Mouse (Mus musculus) testis, adult 2 months (tissue): ENCODE data around the gene Grid1. TPM values are rescaled to one million over a fixed set of nuclear protein-coding genes. Genes with fewer than 3 reads are reported as not detected.

ENCODE experiments used
- H3K27ac ChIP-seq: fragments of 200-500 bp; 2 replicates; pipeline ENCODE4 v1.5.1; 2012; ENCODE audit warnings: low read depth, low read length; ENCODE audit not compliant: control insufficient read depth, insufficient read depth
- H3K27me3 ChIP-seq: fragments of 200-500 bp; 2 replicates; pipeline ENCODE4 v1.6.1; 2012; ENCODE audit warnings: mild to moderate bottlenecking, low read length, moderate library complexity; ENCODE audit not compliant: control insufficient read depth, insufficient read depth
- H3K36me3 ChIP-seq: fragments of 200-500 bp; 2 replicates; pipeline ENCODE4 v1.6.1; 2012; ENCODE audit warnings: mild to moderate bottlenecking, low read length; ENCODE audit not compliant: control insufficient read depth, insufficient read depth
- H3K4me1 ChIP-seq: fragments of 200-500 bp; 2 replicates; pipeline ENCODE4 v1.6.1; 2012; ENCODE audit warnings: low read length; ENCODE audit not compliant: control insufficient read depth, insufficient read depth
- H3K4me3 ChIP-seq: fragments of 200-500 bp; 2 replicates; pipeline ENCODE4 v1.5.1; 2012; ENCODE audit warnings: low read depth, mild to moderate bottlenecking, low read length, moderate library complexity, mixed read lengths; ENCODE audit not compliant: control insufficient read depth
- CTCF ChIP-seq: fragments of 200-500 bp; IDR thresholded peaks from 2 replicates; pipeline ENCODE4 v1.5.1; 2012; ENCODE audit warnings: low read depth, mild to moderate bottlenecking, inconsistent platforms, low read length, moderate library complexity; ENCODE audit not compliant: control insufficient read depth, insufficient read depth, insufficient replicate concordance
- POLR2A ChIP-seq: fragments of 200-500 bp; IDR thresholded peaks from 2 replicates; pipeline ENCODE4 v1.6.1; 2012; ENCODE audit warnings: low read depth, mild to moderate bottlenecking, inconsistent platforms, low read length, moderate library complexity; ENCODE audit not compliant: control insufficient read depth
- polyA plus RNA-seq: library from polyadenylated mRNA; depleted of rRNA; stranded (reverse); fragments of >200 nt; gene quantifications from 2 replicates; pipeline ENCODE4 v1.2.3, GENCODE M21; 2012

The Grid1 gene
- polyA plus RNA-seq, 1 experiment, result 1.4 TPM

DNA sequence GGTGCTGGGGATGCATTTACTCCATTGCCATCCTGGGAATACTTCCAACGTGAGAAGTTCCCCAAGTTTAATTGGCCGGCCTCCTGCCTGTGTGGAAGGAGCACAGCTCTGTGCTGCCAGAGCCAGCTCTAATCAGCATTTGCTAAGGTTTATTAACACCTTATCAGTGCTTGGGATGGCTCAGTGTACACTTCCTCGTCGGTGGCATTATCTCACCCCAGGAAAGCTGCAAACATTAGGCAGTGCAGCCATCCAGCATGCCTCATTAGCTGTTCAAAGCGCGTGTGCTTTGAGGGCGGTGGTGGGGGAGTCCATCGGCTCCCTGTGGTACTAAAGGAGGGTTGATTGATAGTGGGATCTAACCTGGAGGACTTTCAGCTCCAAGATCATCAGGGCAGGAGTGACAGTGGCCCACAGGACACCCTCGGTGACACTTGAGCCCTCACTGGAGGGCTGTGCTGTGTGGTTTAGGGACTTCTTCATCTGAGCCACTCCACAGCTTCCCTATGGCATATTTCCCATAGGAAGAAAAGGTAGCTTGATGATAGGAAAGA lies 275.7 kb downstream of the Grid1 start:
- no peaks in the 10 kb centered on the region for H3K36me3 ChIP-seq
- no peaks in the 10 kb centered on the region for H3K27me3 ChIP-seq
- TF ChIP-seq CTCF (no peak), POLR2A (no peak)
- H3K4me1 ChIP-seq, result no peaks in the 10 kb centered on the region
- H3K27ac ChIP-seq, result no peak overlapping the region
- no peak overlapping the region for H3K4me3 ChIP-seq

DNA sequence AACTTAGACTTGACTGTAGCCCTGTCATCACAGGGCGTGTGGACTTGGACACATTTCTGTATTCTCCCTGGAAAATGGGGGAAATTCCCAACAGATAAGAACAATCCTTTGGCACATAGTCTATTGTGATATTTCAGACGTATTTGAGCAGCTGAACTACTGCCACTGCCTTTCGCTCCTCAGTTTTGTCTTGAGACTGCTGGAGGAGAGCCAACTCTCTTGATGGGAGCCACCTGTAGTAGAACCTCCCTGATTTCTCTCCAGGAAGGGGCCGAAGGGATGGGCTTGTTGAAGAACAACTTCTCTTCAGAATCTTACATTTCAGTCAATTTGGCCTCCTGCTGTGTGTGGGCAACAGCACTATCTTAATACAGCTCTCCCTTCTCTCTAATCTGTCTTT lies 276.2 kb downstream of the Grid1 start:
- Histone ChIP-seq H3K27ac (no peak overlapping the region), H3K4me3 (no peak overlapping the region), H3K36me3 (no peaks in the 10 kb centered on the region), H3K4me1 (no peaks in the 10 kb centered on the region), H3K27me3 (no peaks in the 10 kb centered on the region)
- no peak for TF ChIP-seq CTCF
- no peak for TF ChIP-seq POLR2A

DNA sequence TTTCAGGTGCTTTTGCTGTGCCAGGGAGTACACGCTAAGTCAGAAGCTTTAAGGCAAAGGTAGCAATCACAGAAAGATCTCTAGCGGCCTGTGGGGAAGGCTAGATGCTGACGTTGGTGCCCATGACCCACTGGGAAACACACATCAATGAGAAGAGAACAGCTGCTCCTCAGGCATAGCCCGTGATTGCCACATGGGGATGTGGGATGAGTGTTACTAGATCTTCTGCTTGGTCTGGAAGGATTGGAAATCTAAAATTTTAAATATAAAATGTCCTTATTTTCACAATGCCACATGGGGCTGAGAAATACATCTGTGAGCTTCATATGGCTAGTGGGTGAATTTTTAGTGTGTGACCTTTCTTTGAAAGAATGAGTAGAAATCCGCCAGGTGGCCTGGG lies 277.3 kb downstream of the Grid1 start:
- H3K36me3 ChIP-seq, result no peaks in the 10 kb centered on the region
- H3K27ac ChIP-seq, result no peak overlapping the region
- no peak overlapping the region for H3K4me3 ChIP-seq
- no peaks in the 10 kb centered on the region for H3K4me1 ChIP-seq
- H3K27me3 ChIP-seq, result no peaks in the 10 kb centered on the region
- TF ChIP-seq CTCF (no peak), POLR2A (no peak)

DNA sequence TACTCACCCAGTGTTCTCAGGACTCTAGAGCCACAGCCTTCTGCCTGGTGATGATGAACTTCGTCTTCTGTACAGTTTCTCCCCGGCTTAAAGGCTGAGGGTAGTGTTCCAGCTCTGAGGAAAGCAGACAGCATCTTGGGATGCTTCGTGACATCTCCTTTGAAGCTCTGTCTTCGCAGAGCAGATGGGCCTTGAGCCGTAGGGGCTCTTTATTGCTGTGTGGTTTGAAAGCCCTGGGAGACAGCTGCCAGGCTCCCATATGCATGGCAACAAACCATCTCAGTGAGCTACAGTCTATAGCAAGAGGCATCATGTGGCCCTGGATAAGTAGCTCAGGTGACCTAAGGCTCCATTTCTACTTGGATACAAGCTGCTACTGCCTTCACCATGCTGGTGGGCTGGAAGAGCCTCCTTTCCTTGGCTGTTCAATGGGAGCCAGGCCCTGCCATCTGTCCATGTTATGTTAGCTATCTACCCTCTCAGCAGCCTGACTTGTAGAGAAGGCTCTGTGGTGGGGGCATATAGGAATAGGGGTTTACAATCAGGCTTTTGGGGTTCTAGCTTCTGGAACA lies 283.8 kb downstream of the Grid1 start:
- TF ChIP-seq CTCF, result no peak
- TF ChIP-seq POLR2A, result no peak
- Histone ChIP-seq H3K4me1 (no peaks in the 10 kb centered on the region), H3K36me3 (no peaks in the 10 kb centered on the region), H3K27me3 (no peaks in the 10 kb centered on the region), H3K27ac (no peak overlapping the region), H3K4me3 (no peak overlapping the region)

DNA sequence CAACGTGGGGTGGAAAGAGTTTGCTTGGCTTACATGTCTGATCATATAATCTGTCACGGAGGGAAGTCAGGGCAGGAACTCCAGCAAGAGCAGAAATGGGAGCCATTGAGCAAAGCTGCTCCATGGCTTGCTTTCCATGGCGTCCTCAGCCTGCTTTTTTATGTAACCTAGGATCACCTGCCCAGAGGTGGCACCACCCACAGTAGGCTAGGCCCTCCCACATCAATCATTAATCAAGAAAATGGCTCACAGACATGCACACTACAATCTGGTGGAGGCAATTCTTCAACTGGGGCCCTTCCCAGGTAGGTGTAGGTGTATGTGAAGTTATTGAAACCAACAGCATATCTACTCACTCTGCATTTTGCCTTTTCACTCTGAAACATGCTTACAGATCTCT lies 287.7 kb downstream of the Grid1 start:
- H3K36me3 ChIP-seq, result no peaks in the 10 kb centered on the region
- H3K27ac ChIP-seq, result no peak overlapping the region
- no peak overlapping the region for H3K4me3 ChIP-seq
- no peaks in the 10 kb centered on the region for H3K27me3 ChIP-seq
- TF ChIP-seq CTCF (no peak), POLR2A (no peak)
- H3K4me1 ChIP-seq, result no peaks in the 10 kb centered on the region

DNA sequence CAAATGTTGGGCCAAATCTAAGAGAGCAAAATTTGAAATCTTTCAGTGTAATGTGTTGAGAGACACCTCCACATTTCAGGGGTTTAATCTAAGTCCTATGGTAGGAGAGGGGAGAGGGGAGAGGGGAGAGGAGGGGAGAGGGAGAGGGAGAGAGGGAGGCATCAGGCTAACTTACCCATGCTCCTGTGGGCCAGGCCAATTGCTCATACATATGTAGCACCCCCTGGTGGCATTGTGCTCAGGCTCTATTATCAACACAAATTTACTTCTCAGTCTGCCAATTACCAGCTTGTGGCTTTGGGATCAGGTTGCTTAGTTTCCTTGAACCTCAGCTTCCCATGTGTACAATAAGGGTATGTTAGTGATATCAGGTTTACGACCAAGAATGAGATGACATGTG lies 291.0 kb downstream of the Grid1 start:
- Histone ChIP-seq H3K4me1 (no peaks in the 10 kb centered on the region), H3K4me3 (no peak overlapping the region), H3K36me3 (no peaks in the 10 kb centered on the region), H3K27me3 (no peaks in the 10 kb centered on the region), H3K27ac (no peak overlapping the region)
- no peak for TF ChIP-seq CTCF
- TF ChIP-seq POLR2A, result no peak

DNA sequence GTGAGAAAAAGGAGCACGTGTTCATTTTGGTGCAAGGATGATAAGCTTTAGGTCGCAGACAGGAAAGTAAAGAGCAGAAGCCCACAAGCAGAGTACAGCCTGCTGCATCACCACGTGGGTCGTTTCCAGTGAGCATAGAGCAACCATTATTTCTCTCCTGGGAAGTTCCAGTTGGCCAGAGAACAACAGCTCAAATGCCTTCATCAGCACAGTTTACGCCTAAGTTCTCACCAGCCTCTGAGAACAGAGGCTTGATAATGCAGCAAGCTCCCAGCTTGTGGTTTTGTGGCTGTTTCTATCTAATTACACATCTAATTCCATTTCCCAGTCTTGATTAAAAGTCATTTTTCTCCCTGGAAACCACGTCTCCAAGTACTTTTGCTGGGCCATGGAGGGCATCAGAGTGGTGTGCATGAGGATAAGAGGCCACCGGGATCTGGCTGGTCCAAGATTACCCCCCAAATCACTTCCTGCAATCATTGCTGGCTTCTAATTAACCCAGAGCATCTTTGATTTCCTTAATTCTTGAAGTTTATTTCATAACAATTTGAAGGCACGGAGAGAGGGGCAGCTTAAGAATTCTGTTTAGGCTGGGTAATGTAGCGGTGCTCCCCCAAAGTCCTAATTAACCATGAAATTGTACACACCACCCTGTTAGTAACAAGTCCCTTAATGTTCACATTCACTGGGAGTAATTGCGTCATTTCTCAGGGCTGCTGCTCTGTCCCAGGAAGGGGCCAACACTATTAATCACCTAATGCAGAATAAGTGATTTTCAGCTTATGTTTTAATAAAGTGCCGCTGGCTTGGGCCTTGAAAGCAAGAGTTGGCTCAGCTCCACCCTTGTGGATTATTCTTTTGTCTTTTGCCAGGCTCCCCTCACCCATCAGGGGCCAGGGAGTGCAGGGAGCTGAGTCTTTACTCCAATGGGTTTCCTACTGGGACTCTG lies 292.7 kb downstream of the Grid1 start:
- Histone ChIP-seq H3K4me1 (no peaks in the 10 kb centered on the region), H3K27ac (no peak overlapping the region), H3K4me3 (no peak overlapping the region), H3K27me3 (no peaks in the 10 kb centered on the region), H3K36me3 (no peaks in the 10 kb centered on the region)
- TF ChIP-seq CTCF, result no peak
- TF ChIP-seq POLR2A, result no peak

DNA sequence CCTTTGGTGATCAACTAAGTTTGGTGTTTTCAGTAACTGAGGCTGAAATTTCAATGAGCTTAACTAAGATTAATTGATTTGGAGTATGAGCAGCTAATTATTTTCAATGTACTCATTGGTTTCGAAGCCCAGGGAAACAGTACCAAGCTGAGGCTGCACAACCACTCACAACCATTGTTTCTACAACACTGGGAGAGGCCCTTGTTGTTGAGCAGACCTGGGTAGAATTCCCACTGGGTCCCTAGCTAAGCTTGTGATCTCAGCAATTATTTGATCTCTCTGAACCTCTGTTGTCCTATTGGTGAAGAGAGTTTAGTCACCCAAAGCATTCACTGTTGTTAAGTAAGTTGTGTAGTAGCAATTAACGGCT lies 293.4 kb downstream of the Grid1 start:
- no peaks in the 10 kb centered on the region for H3K4me1 ChIP-seq
- H3K36me3 ChIP-seq, result no peaks in the 10 kb centered on the region
- H3K27ac ChIP-seq, result no peak overlapping the region
- no peak overlapping the region for H3K4me3 ChIP-seq
- no peaks in the 10 kb centered on the region for H3K27me3 ChIP-seq
- TF ChIP-seq POLR2A (no peak), CTCF (no peak)
